Mouse (Mus musculus) cortical plate, adult 2 months (tissue): ENCODE data around the gene Mapk8ip1. TPM values are rescaled to one million over a fixed set of nuclear protein-coding genes. Genes with fewer than 3 reads are reported as not detected.
A peak's percentile ranks its signal among the peaks of the same experiment; 100 is the strongest.

Source experiments
- H3K27ac ChIP-seq: fragments of 200-500 bp; 2 replicates; pipeline ENCODE4 v1.5.1; 2012; ENCODE audit warnings: low read length, control low read depth, inconsistent platforms; ENCODE audit not compliant: insufficient read depth
- H3K4me1 ChIP-seq: fragments of 200-500 bp; 2 replicates; pipeline ENCODE4 v1.6.1; 2011; ENCODE audit warnings: low read length; ENCODE audit not compliant: control insufficient read depth, insufficient read depth
- H3K4me3 ChIP-seq: fragments of 200-500 bp; 2 replicates; pipeline ENCODE4 v1.5.1; 2011; ENCODE audit warnings: mild to moderate bottlenecking, low read length, control low read depth; ENCODE audit not compliant: insufficient read depth
- CTCF ChIP-seq: fragments of 200-500 bp; IDR thresholded peaks from 2 replicates; pipeline ENCODE4 v1.5.1; 2011; ENCODE audit warnings: mild to moderate bottlenecking, control low read depth, low read length; ENCODE audit not compliant: insufficient read depth; ENCODE audit errors: extremely low read depth
- POLR2A ChIP-seq: fragments of 200-500 bp; IDR thresholded peaks from 2 replicates; pipeline ENCODE4 v1.6.1; 2011; ENCODE audit warnings: mild to moderate bottlenecking, low read length, control low read depth; ENCODE audit not compliant: insufficient read depth; ENCODE audit errors: extremely low read depth
- polyA plus RNA-seq: library from polyadenylated mRNA; depleted of rRNA; stranded (reverse); fragments of >200 nt; gene quantifications from 2 replicates; pipeline ENCODE4 v1.2.3, GENCODE M21; 2012

Mapk8ip1 gene
- polyA plus RNA-seq, 1 experiment = 320 TPM

- Histone ChIP-seq H3K4me3 (peak overlapping the region; percentile 37), H3K27ac (peak overlapping the region; percentile 89), H3K4me1 (peaks cover 23% of the 10 kb centered on the region)
- no peak for TF ChIP-seq CTCF
- peak; percentile 28; the same call in 1 of the 2 replicates for TF ChIP-seq POLR2A
These were observed 8.5 kb downstream of the Mapk8ip1 start for GRCm38 (mm10) chr2:92392318-92393264.

DNA sequence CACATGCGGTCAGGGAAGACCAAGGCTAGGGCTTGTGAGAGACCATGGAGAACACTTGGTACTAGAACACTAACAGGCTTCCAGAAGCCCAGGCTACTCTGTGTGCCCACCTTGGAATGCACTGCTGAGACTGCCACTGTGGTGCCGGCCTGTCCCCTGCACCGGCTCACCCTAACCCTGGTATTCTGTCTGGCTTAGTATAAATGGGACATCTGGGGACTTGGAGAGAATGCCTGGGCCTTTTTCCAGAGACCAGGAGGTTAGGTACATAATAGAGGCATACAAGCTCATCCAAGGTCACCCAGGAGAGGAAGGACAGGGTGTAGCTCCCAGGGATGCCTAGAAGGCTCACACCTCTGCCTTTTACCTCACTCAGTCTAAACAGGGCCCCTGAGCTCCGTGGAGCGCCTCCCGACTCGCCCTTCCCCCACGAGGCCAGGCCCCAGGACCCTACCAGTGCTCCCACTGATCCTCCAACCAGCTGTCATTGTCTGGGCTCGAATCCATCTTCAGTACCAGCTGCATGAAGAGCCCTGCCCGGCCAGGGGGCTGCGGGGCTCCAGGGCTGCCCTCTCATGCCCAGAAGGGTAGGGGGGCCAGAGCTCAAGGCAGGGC is 9.3 kb downstream of the Mapk8ip1 start:
- TF ChIP-seq POLR2A (no peak), CTCF (no peak)
- Histone ChIP-seq H3K27ac (peak overlapping the region; percentile 89), H3K4me1 (peaks cover 18% of the 10 kb centered on the region), H3K4me3 (peak overlapping the region; percentile 37)

- no peak for TF ChIP-seq POLR2A
- no peak for TF ChIP-seq CTCF
- Histone ChIP-seq H3K4me3 (peak overlapping the region; percentile 37; the same call in 1 of the 2 replicates), H3K4me1 (peaks cover 15% of the 10 kb centered on the region), H3K27ac (peak overlapping the region; percentile 89)
These were observed 9.9 kb downstream of the Mapk8ip1 start for GRCm38 (mm10) chr2:92391116-92391515.

- peaks cover 15% of the 10 kb centered on the region for H3K4me1 ChIP-seq
- peak overlapping the region; percentile 89; the same call in 1 of the 2 replicates for H3K27ac ChIP-seq
- no peak overlapping the region; the same call in 1 of the 2 replicates for H3K4me3 ChIP-seq
- TF ChIP-seq POLR2A (no peak), CTCF (no peak)
These were observed 10.7 kb downstream of the Mapk8ip1 start for GRCm38 (mm10) chr2:92390206-92390930.

DNA sequence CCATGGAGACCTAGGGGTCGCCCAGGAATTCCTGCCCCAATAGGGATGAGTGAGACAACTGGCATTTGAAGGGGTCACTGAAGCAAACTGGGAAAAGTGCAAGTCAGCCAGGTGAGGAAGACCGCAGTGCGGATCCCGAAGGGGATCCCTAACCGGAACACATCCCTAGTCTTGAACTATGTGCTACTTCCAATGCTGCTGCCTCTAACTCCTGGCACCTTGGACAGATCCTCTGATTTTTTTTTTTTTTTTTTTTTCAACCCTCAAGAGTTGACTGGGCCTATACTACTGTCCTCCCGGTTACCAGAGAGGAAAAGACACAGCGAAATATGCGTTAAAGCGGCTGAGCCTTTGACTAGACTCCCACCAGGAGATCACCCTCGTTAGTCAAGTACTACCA is 11.4 kb downstream of the Mapk8ip1 start:
- Histone ChIP-seq H3K4me1 (peaks cover 15% of the 10 kb centered on the region), H3K4me3 (peak overlapping the region; percentile 88), H3K27ac (peak overlapping the region; percentile 3; the same call in 1 of the 2 replicates)
- TF ChIP-seq POLR2A = no peak
- TF ChIP-seq CTCF = no peak

DNA sequence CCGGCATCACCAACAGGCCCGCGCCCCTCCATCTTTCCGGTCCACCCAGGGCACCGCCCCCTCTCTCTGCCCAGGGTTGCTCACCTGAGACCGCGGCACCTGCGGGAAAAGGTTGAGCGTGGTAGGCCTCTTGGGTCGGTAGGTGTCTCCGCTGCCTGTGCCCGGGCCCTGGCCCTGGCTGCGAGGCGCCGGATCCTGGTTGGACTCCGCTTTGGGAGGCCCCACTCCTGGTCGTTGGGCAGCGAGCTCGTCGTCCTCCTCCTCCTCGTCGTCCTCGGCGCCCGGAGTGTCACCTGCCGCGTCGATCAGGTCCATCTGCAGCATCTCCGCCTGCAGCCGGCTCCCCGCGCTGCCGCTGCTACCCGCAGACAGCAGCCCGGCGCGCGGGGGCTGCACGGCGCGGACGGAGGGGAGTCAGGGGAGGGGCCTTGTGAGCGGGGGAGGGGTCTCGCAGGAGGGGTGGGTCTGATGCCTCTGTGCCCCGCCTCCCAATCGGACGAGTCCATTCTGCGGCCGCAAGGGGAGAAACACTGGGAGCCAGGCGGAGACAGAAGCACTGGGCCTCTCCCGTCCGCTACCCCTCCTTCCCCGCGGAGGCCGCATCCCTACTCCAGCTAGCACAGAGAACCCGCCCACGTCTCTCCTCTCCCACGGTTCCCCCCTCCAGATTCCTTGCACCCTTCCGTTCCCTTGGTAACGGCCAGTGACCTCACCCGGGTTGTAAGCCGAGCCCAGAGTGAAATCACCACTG is 12.0 kb downstream of the Mapk8ip1 start:
- TF ChIP-seq POLR2A = peak; percentile 52
- no peak for TF ChIP-seq CTCF
- H3K27ac ChIP-seq = peak overlapping the region; percentile 95
- H3K4me1 ChIP-seq = peaks cover 15% of the 10 kb centered on the region

GRCm38 (mm10) chr2:92388081-92388517 is 13.0 kb downstream of the Mapk8ip1 start:
- H3K4me1 ChIP-seq = peaks cover 15% of the 10 kb centered on the region
- peak; percentile 48; the same call in 1 of the 2 replicates for TF ChIP-seq POLR2A
- no peak for TF ChIP-seq CTCF
- H3K4me3 ChIP-seq = peak overlapping the region; percentile 88
- peak overlapping the region; percentile 95 for H3K27ac ChIP-seq

More for the DNA sequence above, 12.0 kb downstream of the Mapk8ip1 start:
- peak overlapping the region; percentile 88 for H3K4me3 ChIP-seq

DNA sequence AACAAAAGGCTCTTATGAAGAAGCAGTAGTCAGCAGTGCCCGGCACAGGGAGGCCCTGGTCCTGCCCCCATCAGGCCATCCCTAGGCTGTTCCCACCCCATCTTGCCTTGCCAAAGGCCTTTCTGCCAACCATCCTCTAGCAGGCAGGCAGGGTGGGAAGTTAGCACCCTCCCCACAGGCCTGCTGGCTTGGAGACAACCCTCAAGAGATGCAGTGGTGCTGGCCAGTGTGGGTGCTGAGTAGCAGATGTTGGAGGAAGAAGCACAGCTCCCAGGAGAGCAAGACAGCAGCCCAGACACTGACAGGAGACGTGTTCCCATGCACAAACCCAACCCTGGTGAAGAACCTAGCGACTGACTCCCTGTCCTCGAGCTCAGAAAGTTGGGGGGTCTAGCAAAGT is 13.4 kb downstream of the Mapk8ip1 start:
- TF ChIP-seq POLR2A (no peak; the same call in 1 of the 2 replicates), CTCF (no peak)
- Histone ChIP-seq H3K4me1 (peaks cover 12% of the 10 kb centered on the region), H3K4me3 (peak overlapping the region; percentile 88), H3K27ac (peak overlapping the region; percentile 95)
